Comparison of ENCODE assay signal across 15 mouse cellular contexts in the genomic region with DNA sequence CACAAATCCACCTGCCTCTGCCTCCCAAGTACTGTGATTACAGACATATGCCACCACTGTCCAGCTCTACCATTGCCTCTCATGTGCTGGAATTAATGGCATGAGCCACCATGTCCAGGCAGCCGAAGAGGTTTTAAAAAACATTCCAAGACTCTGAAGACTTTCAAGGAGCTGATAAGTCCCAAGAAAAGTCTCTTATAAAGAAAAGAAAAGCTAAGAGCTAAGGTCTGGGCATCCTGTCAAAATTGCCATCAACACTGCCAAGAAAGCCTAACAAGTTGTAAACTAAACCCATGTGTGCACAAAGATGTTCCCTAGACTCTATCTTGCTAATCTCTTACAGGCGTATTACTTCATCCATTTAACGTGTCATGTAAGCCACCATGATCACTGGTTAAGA. TPM values are rescaled to one million over a fixed set of nuclear protein-coding genes. Genes with fewer than 3 reads are reported as not detected.
DNase-seq lines count a peak whose midpoint lies in the region; ATAC-seq lines count a peak whose summit lies in the region.
"Had no signal": no experiment of that assay in that cellular context is flagged by ENCODE, and none has a peak within 500 bp of the region (broad histone marks: within the 10 kb centered on the region; RNA-seq: fewer than 3 reads in every experiment).

No protein-coding gene starts in this region.

- H3K27me3 ChIP-seq in hindbrain, embryonic 12.5 days = no peaks in the 10 kb centered on the region
- H3K27me3 ChIP-seq: CH12.LX; intestine, embryonic 15.5 days; liver, embryonic 12.5 days had no signal

- WGBS in hindbrain, embryonic 12.5 days = 91% methylated on average over 3 of the region's 3 CpGs

- no peak overlapping the region for H3K4me2 ChIP-seq in hindbrain, embryonic 12.5 days (replicated peaks)
- H3K4me2 ChIP-seq: intestine, embryonic 15.5 days; liver, embryonic 12.5 days had no signal

- H3K27ac ChIP-seq in hindbrain, embryonic 12.5 days = no peak overlapping the region
- H3K27ac ChIP-seq: intestine, embryonic 15.5 days; kidney, postnatal 0 days; liver, embryonic 12.5 days had no signal

- H3K9me3 ChIP-seq in hindbrain, embryonic 12.5 days (replicated peaks) = no peaks in the 10 kb centered on the region
- H3K9me3 ChIP-seq: intestine, embryonic 15.5 days; liver, embryonic 12.5 days had no signal

- no peak overlapping the region for H3K9ac ChIP-seq in hindbrain, embryonic 12.5 days
- H3K9ac ChIP-seq: intestine, embryonic 15.5 days; liver, embryonic 12.5 days had no signal

- H3K36me3 ChIP-seq in hindbrain, embryonic 12.5 days = peaks cover 33% of the 10 kb centered on the region

- H3K4me1 ChIP-seq in hindbrain, embryonic 12.5 days = no peaks in the 10 kb centered on the region
- H3K4me1 ChIP-seq: intestine, embryonic 15.5 days; liver, embryonic 12.5 days had no signal

- intact Hi-C loops in heart, postnatal 25 days (cut with DNase I) = no loop called here

- DNase-seq in heart, postnatal 4 days = peak; percentile 38
- no peak for DNase-seq in heart, postnatal 25 days (ENCODE audit: low spot score)
- DNase-seq in brain, adult 2 months (ENCODE audit: low read depth, low spot score) = peak; percentile 27
- peak; percentile 28 for DNase-seq in fat pad, adult 2 months (ENCODE audit: extremely low read depth, low read depth, low spot score)
- peak; percentile 42 for DNase-seq in lung, postnatal 14 days
- no peak for DNase-seq in kidney, postnatal 14 days
- DNase-seq: cerebellum, adult 9-11 months; heart, postnatal 36 days; layer of hippocampus, adult 9-11 months had no signal

- no peak overlapping the region for H3K4me3 ChIP-seq in hindbrain, embryonic 12.5 days
- H3K4me3 ChIP-seq: intestine, embryonic 15.5 days; liver, embryonic 12.5 days had no signal

- no peak for ATAC-seq in hindbrain, embryonic 12.5 days (ENCODE audit: low FRiP score)
- ATAC-seq: intestine, embryonic 15.5 days; liver, embryonic 12.5 days; midbrain, embryonic 16.5 days had no signal

RNA-seq across cellular contexts. Expression of gene Apaf1, which starts 9.2 kb away (rescaled TPM):
- total RNA-seq in heart, postnatal 4 days (2021) = 10 to 100 TPM; 18.1 to 19.9 TPM
- total RNA-seq in heart, postnatal 25 days (2021) = 1 to 10 TPM; 8.0 to 8.2 TPM
- 34.3 and 35.9 TPM in 2 replicates for polyA plus RNA-seq in hindbrain, embryonic 12.5 days (2016; fragmentation: Nextera tagmentation; extraction: Ambion mirVana)

RNA-seq across cellular contexts. Expression of gene Ikbip, which starts 9.4 kb away (rescaled TPM):
- 10 to 100 TPM; 25.2 to 25.3 TPM for total RNA-seq in heart, postnatal 4 days (2021)
- 10 to 100 TPM; 17.4 to 18.6 TPM for total RNA-seq in heart, postnatal 25 days (2021)
- polyA plus RNA-seq in hindbrain, embryonic 12.5 days (2016; fragmentation: Nextera tagmentation; extraction: Ambion mirVana) = 26.8 and 37.6 TPM in 2 replicates

RNA-seq across cellular contexts. Expression of gene Slc25a3, which starts 50.5 kb away (rescaled TPM):
- 1,000 to 10,000 TPM; 1,954 to 1,992 TPM for total RNA-seq in heart, postnatal 4 days (2021)
- total RNA-seq in heart, postnatal 25 days (2021) = 1,000 to 10,000 TPM; 2,502 to 2,645 TPM
- polyA plus RNA-seq in hindbrain, embryonic 12.5 days (2016; fragmentation: Nextera tagmentation; extraction: Ambion mirVana) = 386 and 390 TPM in 2 replicates

Comparison
In these comparisons a context has a peak if more than half of its experiments do, and no peak if none do; other contexts are left out.
1. DNase-seq: peak in heart, postnatal 4 days (single experiment), brain, adult 2 months (single experiment), fat pad, adult 2 months (single experiment) and lung, postnatal 14 days (single experiment); none in heart, postnatal 25 days (single experiment) and kidney, postnatal 14 days (single experiment).